Mouse (Mus musculus) intestine, embryonic 14.5 days (tissue): ENCODE data around the gene Cacnb4. TPM values are rescaled to one million over a fixed set of nuclear protein-coding genes. Genes with fewer than 3 reads are reported as not detected.

Experiments used
- ATAC-seq: fragments of 200-750 bp; cut with Nextera tagmentation; replicated peaks from 2 replicates; pipeline ENCODE4 v1.8.0; 2017; ENCODE audit warnings: low read depth, moderate number of reproducible peaks, moderate TSS enrichment, moderate library complexity; ENCODE audit not compliant: low FRiP score, low TSS enrichment
- DNase-seq: peaks from one replicate; pipeline ENCODE4 v3.0.0-alpha.2; 2018; ENCODE audit warnings: low spot score
- H3K27ac ChIP-seq: fragments of 300-500 bp; sonication (generic); 2 replicates; pipeline ENCODE4 v1.5.1; 2014; ENCODE audit warnings: low read depth, mild to moderate bottlenecking, control low read depth
- H3K27me3 ChIP-seq: fragments of 300-500 bp; sonication (generic); replicated peaks from 2 replicates; pipeline ENCODE4 v1.6.1; 2014; ENCODE audit warnings: low read length, control low read depth; ENCODE audit not compliant: control insufficient read depth, insufficient read depth
- H3K36me3 ChIP-seq: fragments of 300-500 bp; sonication (generic); 2 replicates; pipeline ENCODE4 v1.6.1; 2014; ENCODE audit warnings: low read length, control low read depth; ENCODE audit not compliant: control insufficient read depth, insufficient read depth
- H3K4me1 ChIP-seq: fragments of 300-500 bp; sonication (generic); replicated peaks from 2 replicates; pipeline ENCODE4 v1.6.1; 2014; ENCODE audit warnings: low read length, control low read depth, mixed read lengths; ENCODE audit not compliant: control insufficient read depth, insufficient read depth
- H3K4me2 ChIP-seq: fragments of 300-500 bp; sonication (generic); 2 replicates; pipeline ENCODE4 v1.6.1; 2014; ENCODE audit warnings: low read length
- H3K4me3 ChIP-seq: fragments of 300-500 bp; sonication (generic); 2 replicates; pipeline ENCODE4 v1.5.1; 2014; ENCODE audit warnings: low read depth, low read length, control low read depth, mixed read lengths
- H3K9ac ChIP-seq: fragments of 300-500 bp; sonication (generic); 2 replicates; pipeline ENCODE4 v1.6.1; 2014; ENCODE audit warnings: mild to moderate bottlenecking, low read length
- H3K9me3 ChIP-seq: fragments of 300-500 bp; sonication (generic); 2 replicates; pipeline ENCODE4 v1.6.1; 2016; ENCODE audit warnings: low read length, control low read depth; ENCODE audit not compliant: control insufficient read depth
- WGBS: fragments of 180-500 bp; shearing (Covaris S2); extraction: QIAGEN DNeasy Blood & Tissue Kit; methylation state at CpG from one replicate; pipeline ENCODE4 v1.1.7; 2014; 5-methylcytosine and 5-hydroxymethylcytosine counted together
- polyA plus RNA-seq: library from polyadenylated mRNA; unstranded; fragments of >200 nt; fragmentation: Nextera tagmentation; extraction: Ambion mirVana; gene quantifications from 2 replicates; pipeline ENCODE4 v1.2.1, GENCODE M21; 2014

Cacnb4 gene
- polyA plus RNA-seq, 1 experiment from 2014 or later = 0.60 TPM

DNA sequence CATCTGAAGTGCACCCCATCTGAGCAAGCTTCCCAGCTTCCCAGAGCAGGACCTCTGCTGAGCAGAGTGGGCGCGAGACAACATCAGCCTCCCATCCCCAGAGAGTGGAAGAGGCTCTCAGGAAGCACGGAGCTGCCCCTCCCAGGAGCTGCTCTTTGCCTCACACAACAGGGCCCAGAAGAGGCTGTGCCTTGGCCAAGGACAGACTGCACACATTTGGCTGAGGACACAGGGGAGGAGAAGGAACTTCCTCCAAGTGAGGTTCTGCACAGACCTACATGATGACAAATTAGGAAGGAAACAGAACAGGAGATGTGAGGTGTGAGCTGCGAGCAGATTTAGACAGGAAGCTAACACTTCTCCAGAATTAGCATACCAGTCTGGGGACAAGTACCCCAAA lies 38.4 kb downstream of the Cacnb4 start:
- no peaks in the 10 kb centered on the region for H3K4me1 ChIP-seq
- WGBS = 35% methylated on average over 4 of the region's 4 CpGs
- H3K36me3 ChIP-seq = no peaks in the 10 kb centered on the region
- no peak overlapping the region for H3K9ac ChIP-seq
- DNase-seq = no peak
- H3K9me3 ChIP-seq = no peaks in the 10 kb centered on the region
- H3K27me3 ChIP-seq = no peaks in the 10 kb centered on the region
- H3K4me3 ChIP-seq = no peak overlapping the region
- no peak overlapping the region for H3K4me2 ChIP-seq
- ATAC-seq = no peak
- no peak overlapping the region for H3K27ac ChIP-seq

DNA sequence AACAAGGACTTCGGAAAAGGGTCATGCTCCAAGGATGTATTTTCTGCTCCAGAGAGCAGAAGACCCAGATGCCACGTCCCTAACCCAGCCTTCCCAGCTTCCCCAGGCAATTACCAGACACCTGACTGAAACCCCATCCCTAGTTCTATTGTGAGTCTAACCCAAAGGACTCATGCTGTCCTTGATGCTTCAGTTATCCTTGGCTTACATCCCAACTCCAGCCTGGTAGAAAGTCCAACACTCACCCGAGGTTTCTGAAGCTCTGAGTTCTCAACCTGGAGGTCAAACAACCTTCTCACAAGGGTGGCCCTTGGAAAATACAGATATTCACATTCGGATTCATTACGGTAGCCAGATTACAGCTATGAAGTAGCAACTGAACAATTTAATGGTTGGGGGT lies 40.6 kb downstream of the Cacnb4 start:
- no peaks in the 10 kb centered on the region for H3K4me1 ChIP-seq
- no peaks in the 10 kb centered on the region for H3K9me3 ChIP-seq
- ATAC-seq = no peak
- no peak overlapping the region for H3K27ac ChIP-seq
- no peaks in the 10 kb centered on the region for H3K27me3 ChIP-seq
- 77% methylated on average over 5 of the region's 5 CpGs for whole genome bisulfite sequencing
- no peaks in the 10 kb centered on the region for H3K36me3 ChIP-seq
- no peak overlapping the region for H3K9ac ChIP-seq
- no peak for DNase-seq
- no peak overlapping the region for H3K4me3 ChIP-seq
- no peak overlapping the region for H3K4me2 ChIP-seq

DNA sequence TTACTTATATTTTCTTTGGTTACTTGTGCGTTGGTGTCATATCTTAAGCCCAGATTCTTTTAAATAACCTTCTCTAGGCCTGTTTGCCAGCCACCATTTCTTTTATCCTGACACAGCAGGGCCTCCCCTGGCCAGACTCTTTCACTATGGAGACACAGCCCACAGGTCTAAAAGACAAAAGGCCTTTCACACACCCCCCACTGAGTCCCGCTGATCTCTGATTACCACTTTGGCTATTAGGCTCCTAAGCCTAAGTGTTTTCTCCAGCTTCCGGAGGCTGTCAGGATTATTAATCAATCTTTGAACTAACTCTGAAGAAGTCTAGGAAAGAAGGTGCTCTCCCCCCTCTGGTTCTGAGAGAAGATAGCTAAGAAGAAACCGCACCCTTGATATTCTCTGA lies 41.3 kb downstream of the Cacnb4 start:
- 25% methylated on average over 4 of the region's 4 CpGs for WGBS
- H3K4me2 ChIP-seq = no peak overlapping the region
- ATAC-seq = no peak
- no peak overlapping the region for H3K27ac ChIP-seq
- H3K9me3 ChIP-seq = no peaks in the 10 kb centered on the region
- no peak for DNase-seq
- H3K27me3 ChIP-seq = no peaks in the 10 kb centered on the region
- no peaks in the 10 kb centered on the region for H3K4me1 ChIP-seq
- no peaks in the 10 kb centered on the region for H3K36me3 ChIP-seq
- no peak overlapping the region for H3K4me3 ChIP-seq
- H3K9ac ChIP-seq = no peak overlapping the region

DNA sequence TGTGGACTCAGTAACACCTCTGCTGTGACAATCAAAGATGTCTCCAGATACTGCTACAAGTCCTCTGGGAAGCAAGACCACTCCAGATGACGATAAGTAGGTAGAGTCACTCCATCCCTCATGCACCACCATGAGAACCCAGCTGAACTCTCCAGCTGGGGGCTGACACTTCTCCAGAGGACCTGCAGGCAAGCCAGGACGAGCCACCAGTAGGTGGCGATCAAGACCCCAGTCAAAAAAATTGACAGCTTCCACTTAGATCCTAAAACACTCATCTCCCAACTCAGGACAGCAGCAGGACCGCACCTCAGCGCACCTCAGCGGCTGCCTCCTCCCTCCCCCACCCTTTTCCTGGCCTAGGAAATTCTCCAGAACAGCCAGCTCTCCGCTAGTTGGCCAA lies 43.8 kb downstream of the Cacnb4 start:
- ATAC-seq (no peak), DNase-seq (peak; percentile 80)
- Histone ChIP-seq H3K4me1 (no peaks in the 10 kb centered on the region), H3K9me3 (no peaks in the 10 kb centered on the region), H3K9ac (no peak overlapping the region), H3K4me3 (no peak overlapping the region), H3K4me2 (no peak overlapping the region), H3K36me3 (no peaks in the 10 kb centered on the region), H3K27ac (no peak overlapping the region), H3K27me3 (no peaks in the 10 kb centered on the region)
- WGBS = 10% methylated on average over 7 of the region's 7 CpGs

DNA sequence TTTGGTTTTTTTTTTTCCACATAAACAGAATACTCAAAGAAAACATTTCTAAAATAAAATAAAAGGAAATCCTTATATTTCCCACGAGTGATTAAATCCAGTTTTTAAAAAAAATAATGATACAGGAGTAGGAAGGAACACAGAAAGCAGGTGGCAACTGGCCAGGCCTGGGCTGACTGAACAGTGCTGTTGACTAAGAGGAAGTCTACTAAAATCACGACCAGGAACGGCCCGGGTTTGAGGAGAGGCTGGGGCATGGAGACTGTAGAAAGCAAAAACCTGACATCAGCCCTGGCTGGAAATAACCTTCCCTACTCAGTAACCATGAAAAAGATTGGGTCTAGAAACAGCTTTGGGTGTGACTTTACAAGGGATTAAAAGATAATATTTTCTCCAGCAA lies 48.4 kb downstream of the Cacnb4 start:
- Histone ChIP-seq H3K9ac (no peak overlapping the region), H3K4me2 (no peak overlapping the region), H3K27me3 (no peaks in the 10 kb centered on the region), H3K27ac (no peak overlapping the region), H3K9me3 (no peaks in the 10 kb centered on the region), H3K4me1 (peaks cover 9% of the 10 kb centered on the region; the same call in 1 of the 2 replicates), H3K36me3 (no peaks in the 10 kb centered on the region), H3K4me3 (no peak overlapping the region)
- DNase-seq (no peak), ATAC-seq (no peak)
- 79% methylated on average over 4 of the region's 4 CpGs for WGBS

DNA sequence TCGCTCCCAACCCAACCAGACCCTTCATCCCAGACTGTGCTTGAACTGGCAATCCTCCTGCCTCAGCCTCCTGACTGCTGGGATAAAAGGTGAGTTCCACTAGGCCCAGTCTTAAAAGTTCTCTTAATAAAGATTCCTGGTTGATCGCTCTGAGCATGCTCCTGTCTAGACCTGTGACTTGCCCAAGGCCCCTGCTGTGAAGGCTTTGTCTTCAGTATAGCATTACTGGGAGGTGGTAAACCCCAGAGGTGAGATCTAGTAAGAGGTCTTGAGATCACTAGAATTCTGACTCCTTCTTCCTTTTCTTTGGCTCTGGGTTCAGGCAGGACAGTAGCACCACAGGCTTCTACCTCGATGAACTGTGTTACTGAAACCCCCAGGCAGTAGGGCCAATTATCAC lies 50.4 kb downstream of the Cacnb4 start:
- ATAC-seq (no peak), DNase-seq (no peak)
- Histone ChIP-seq H3K27me3 (no peaks in the 10 kb centered on the region), H3K4me2 (no peak overlapping the region), H3K4me1 (peaks cover 9% of the 10 kb centered on the region; the same call in 1 of the 2 replicates), H3K9me3 (no peaks in the 10 kb centered on the region), H3K27ac (no peak overlapping the region), H3K4me3 (no peak overlapping the region), H3K9ac (no peak overlapping the region), H3K36me3 (no peaks in the 10 kb centered on the region)
- WGBS = 92% methylated on average over 3 of the region's 3 CpGs

DNA sequence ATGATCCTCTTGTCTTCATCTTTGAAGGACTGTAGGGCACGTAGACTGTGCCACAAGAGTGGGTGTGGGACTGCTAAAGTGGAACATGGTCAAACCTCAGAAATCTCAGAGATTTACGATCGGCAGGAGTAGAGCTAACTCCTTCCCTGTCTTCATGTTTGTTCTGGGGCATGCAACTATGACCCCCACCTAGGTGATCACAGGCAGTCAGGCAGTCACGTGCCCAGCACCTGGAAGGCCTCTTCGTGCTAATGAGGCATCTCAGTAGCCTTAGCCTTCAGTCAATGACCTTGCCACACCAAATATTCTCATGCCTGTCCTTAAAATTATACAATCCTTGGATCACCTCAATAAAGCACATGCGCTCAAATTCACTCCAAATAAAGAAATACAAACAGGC lies 50.9 kb downstream of the Cacnb4 start:
- no peaks in the 10 kb centered on the region for H3K36me3 ChIP-seq
- no peak overlapping the region for H3K9ac ChIP-seq
- no peaks in the 10 kb centered on the region for H3K27me3 ChIP-seq
- peaks cover 9% of the 10 kb centered on the region; the same call in 1 of the 2 replicates for H3K4me1 ChIP-seq
- H3K4me3 ChIP-seq = no peak overlapping the region
- H3K9me3 ChIP-seq = no peaks in the 10 kb centered on the region
- 81% methylated on average over 6 of the region's 6 CpGs for WGBS
- no peak overlapping the region for H3K4me2 ChIP-seq
- no peak overlapping the region for H3K27ac ChIP-seq
- ATAC-seq (no peak), DNase-seq (no peak)

DNA sequence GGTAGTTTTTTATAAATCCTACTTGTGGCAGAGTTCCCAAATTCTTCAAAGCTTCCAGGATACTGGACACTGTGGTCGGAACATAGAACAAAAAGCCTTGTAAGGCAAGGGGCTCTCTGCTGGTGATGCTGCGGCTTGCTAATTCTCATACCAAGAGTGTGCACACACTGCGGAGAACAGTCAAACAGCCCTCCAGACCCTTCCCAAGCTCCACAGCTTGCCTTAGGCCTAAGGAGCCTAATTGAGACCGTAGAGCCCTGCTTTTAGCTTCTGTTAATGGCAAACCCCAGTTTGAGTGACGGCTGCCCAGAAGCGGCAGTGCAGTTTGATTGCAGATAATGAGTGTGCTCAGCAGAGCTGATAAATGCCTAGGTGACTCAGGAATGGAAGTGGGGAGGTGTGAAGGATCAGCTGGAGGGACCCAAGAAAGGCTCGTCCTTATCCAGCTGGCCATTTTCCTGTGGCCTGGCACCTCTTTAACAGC lies 52.7 kb downstream of the Cacnb4 start:
- Histone ChIP-seq H3K27me3 (no peaks in the 10 kb centered on the region), H3K27ac (no peak overlapping the region), H3K9ac (no peak overlapping the region), H3K4me2 (no peak overlapping the region), H3K4me3 (no peak overlapping the region), H3K4me1 (peaks cover 9% of the 10 kb centered on the region; the same call in 1 of the 2 replicates), H3K9me3 (no peaks in the 10 kb centered on the region), H3K36me3 (no peaks in the 10 kb centered on the region)
- no peak for ATAC-seq
- WGBS = 51% methylated on average over 7 of the region's 7 CpGs
- no peak for DNase-seq

DNA sequence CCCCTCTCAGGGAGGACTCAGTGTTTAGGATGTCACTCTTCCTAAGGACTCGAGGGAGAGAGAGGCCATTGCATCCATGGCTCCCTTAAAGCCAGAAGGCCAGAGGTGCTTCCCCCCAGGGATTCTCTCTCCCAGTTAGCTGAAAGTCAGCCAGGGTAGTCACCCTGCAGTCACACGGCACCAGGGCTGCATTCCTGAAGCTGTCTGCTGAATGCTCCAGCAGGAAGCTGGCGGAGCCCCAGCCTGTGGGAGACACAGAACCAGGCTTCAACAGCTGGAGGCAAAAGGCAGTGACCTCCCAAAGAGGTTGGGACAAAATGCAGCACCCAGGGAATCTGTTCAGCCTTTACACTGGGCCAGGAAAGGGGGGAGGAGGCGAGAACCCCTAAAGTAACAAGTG lies 53.2 kb downstream of the Cacnb4 start:
- peaks cover 9% of the 10 kb centered on the region; the same call in 1 of the 2 replicates for H3K4me1 ChIP-seq
- ATAC-seq (no peak), DNase-seq (no peak)
- 32% methylated on average over 4 of the region's 4 CpGs for WGBS
- no peaks in the 10 kb centered on the region for H3K9me3 ChIP-seq
- H3K4me2 ChIP-seq = no peak overlapping the region
- H3K4me3 ChIP-seq = no peak overlapping the region
- H3K36me3 ChIP-seq = no peaks in the 10 kb centered on the region
- no peak overlapping the region for H3K9ac ChIP-seq
- no peak overlapping the region for H3K27ac ChIP-seq
- no peaks in the 10 kb centered on the region for H3K27me3 ChIP-seq
